Mouse (Mus musculus): Measurements from ENCODE around the gene Lmo4.

- TF ChIP-seq CTCF (IDR thresholded peaks at IDR 0.05; ENCODE audit: low read depth, low read length), result no peak
- no peak for TF ChIP-seq POLR2A (IDR thresholded peaks at IDR 0.05; ENCODE audit: extremely low read depth, insufficient read depth, low read length)
These were observed 31.0 kb downstream of the Lmo4 start for GRCm38 (mm10) chr3:144173866-144174588.
